Mouse (Mus musculus) ES-Bruce4 (cell line): ENCODE measurements around the gene Pik3r6. TPM values are rescaled to one million over a fixed set of nuclear protein-coding genes. Genes with fewer than 3 reads are reported as not detected.

ENCODE experiments used
- H3K27ac ChIP-seq: 2 replicates; pipeline ENCODE4 v1.5.1; 2012; ENCODE audit warnings: low read length, inconsistent platforms; ENCODE audit not compliant: insufficient read depth
- H3K27me3 ChIP-seq: 2 replicates; pipeline ENCODE4 v1.6.1; 2012; ENCODE audit warnings: mild to moderate bottlenecking, low read length, inconsistent platforms; ENCODE audit not compliant: control insufficient read depth, poor library complexity, insufficient read depth, severe bottlenecking
- H3K36me3 ChIP-seq: 2 replicates; pipeline ENCODE4 v1.6.1; 2012; ENCODE audit warnings: inconsistent platforms, mild to moderate bottlenecking, low read length, moderate library complexity; ENCODE audit not compliant: control insufficient read depth, poor library complexity, insufficient read depth, severe bottlenecking
- H3K4me1 ChIP-seq: one replicate; pipeline ENCODE4 v1.8.1; 2011; ENCODE audit warnings: low read length; ENCODE audit not compliant: control insufficient read depth, insufficient read depth
- H3K4me3 ChIP-seq: 2 replicates; pipeline ENCODE4 v1.5.1; 2011; ENCODE audit warnings: low read depth, mild to moderate bottlenecking, low read length
- H3K9ac ChIP-seq: 2 replicates; pipeline ENCODE4 v1.6.1; 2012; ENCODE audit warnings: low read depth, mild to moderate bottlenecking, inconsistent platforms; ENCODE audit not compliant: poor library complexity, severe bottlenecking
- H3K9me3 ChIP-seq: replicated peaks from 2 replicates; pipeline ENCODE4 v1.6.1; 2012; ENCODE audit warnings: mild to moderate bottlenecking, low read length, inconsistent platforms; ENCODE audit not compliant: control insufficient read depth, poor library complexity, insufficient read depth, severe bottlenecking
- CTCF ChIP-seq: IDR thresholded peaks from one replicate; pipeline ENCODE4 v1.8.1; 2011; ENCODE audit warnings: low read depth, low read length
- EP300 ChIP-seq: IDR thresholded peaks from 2 replicates; pipeline ENCODE4 v1.6.1; 2011; ENCODE audit warnings: low read depth, low read length; ENCODE audit not compliant: insufficient read depth
- POLR2A ChIP-seq: IDR thresholded peaks from one replicate; pipeline ENCODE4 v1.8.1; 2011; ENCODE audit warnings: low read length; ENCODE audit not compliant: insufficient read depth
- polyA plus RNA-seq: library from polyadenylated mRNA; stranded (reverse); fragments of >200 nt; gene quantifications from 2 replicates; pipeline ENCODE4 v1.2.4, GENCODE M21; 2011; ENCODE audit warnings: low read depth; ENCODE audit not compliant: missing spikeins, insufficient read depth, insufficient read length

Pik3r6 gene
- polyA plus RNA-seq, 1 experiment: not detected

GRCm38 (mm10) chr11:68474600-68474999 is 28.2 kb upstream of the Pik3r6 start:
- no peak overlapping the region for H3K9ac ChIP-seq

GRCm38 (mm10) chr11:68475676-68476075 is 27.1 kb upstream of the Pik3r6 start:
- TF ChIP-seq CTCF: no peak
- TF ChIP-seq POLR2A: no peak
- TF ChIP-seq EP300: no peak
- no peak overlapping the region for H3K27ac ChIP-seq

More at GRCm38 (mm10) chr11:68474600-68474999, 28.2 kb upstream of the Pik3r6 start:
- Histone ChIP-seq H3K9me3 (no peaks in the 10 kb centered on the region), H3K36me3 (no peaks in the 10 kb centered on the region), H3K27me3 (no peaks in the 10 kb centered on the region), H3K4me1 (no peaks in the 10 kb centered on the region), H3K27ac (no peak overlapping the region), H3K4me3 (no peak overlapping the region)
- no peak for TF ChIP-seq POLR2A
- no peak for TF ChIP-seq CTCF
- TF ChIP-seq EP300: no peak

GRCm38 (mm10) chr11:68477661-68478060 is 25.2 kb upstream of the Pik3r6 start:
- no peaks in the 10 kb centered on the region for H3K4me1 ChIP-seq
- H3K9ac ChIP-seq: no peak overlapping the region
- TF ChIP-seq CTCF (no peak), POLR2A (no peak), EP300 (no peak)
- no peaks in the 10 kb centered on the region; the same call in 1 of the 2 replicates for H3K9me3 ChIP-seq
- no peak overlapping the region for H3K4me3 ChIP-seq
- H3K27me3 ChIP-seq: no peaks in the 10 kb centered on the region
- H3K27ac ChIP-seq: no peak overlapping the region
- no peaks in the 10 kb centered on the region for H3K36me3 ChIP-seq

More at GRCm38 (mm10) chr11:68475676-68476075, 27.1 kb upstream of the Pik3r6 start:
- Histone ChIP-seq H3K9ac (no peak overlapping the region), H3K9me3 (no peaks in the 10 kb centered on the region; the same call in 1 of the 2 replicates), H3K4me1 (no peaks in the 10 kb centered on the region), H3K4me3 (no peak overlapping the region), H3K36me3 (no peaks in the 10 kb centered on the region), H3K27me3 (no peaks in the 10 kb centered on the region)

GRCm38 (mm10) chr11:68478574-68478981 is 24.2 kb upstream of the Pik3r6 start:
- H3K27me3 ChIP-seq: no peaks in the 10 kb centered on the region
- H3K27ac ChIP-seq: no peak overlapping the region
- no peaks in the 10 kb centered on the region; the same call in 1 of the 2 replicates for H3K9me3 ChIP-seq
- H3K4me1 ChIP-seq: no peaks in the 10 kb centered on the region
- H3K4me3 ChIP-seq: no peak overlapping the region
- no peaks in the 10 kb centered on the region for H3K36me3 ChIP-seq
- TF ChIP-seq EP300 (no peak), POLR2A (no peak), CTCF (no peak)
- no peak overlapping the region for H3K9ac ChIP-seq

GRCm38 (mm10) chr11:68480660-68481059 is 22.2 kb upstream of the Pik3r6 start:
- Histone ChIP-seq H3K36me3 (no peaks in the 10 kb centered on the region), H3K9me3 (no peaks in the 10 kb centered on the region; the same call in 1 of the 2 replicates), H3K27ac (no peak overlapping the region), H3K4me3 (no peak overlapping the region), H3K9ac (no peak overlapping the region), H3K27me3 (no peaks in the 10 kb centered on the region), H3K4me1 (no peaks in the 10 kb centered on the region)
- TF ChIP-seq EP300 (no peak), CTCF (peak; percentile 51), POLR2A (no peak)

- no peak for TF ChIP-seq EP300
- TF ChIP-seq POLR2A: no peak
These were observed 20.8 kb upstream of the Pik3r6 start for GRCm38 (mm10) chr11:68482001-68482400.

More at GRCm38 (mm10) chr11:68482001-68482400, 20.8 kb upstream of the Pik3r6 start:
- no peaks in the 10 kb centered on the region for H3K4me1 ChIP-seq
- no peak overlapping the region for H3K9ac ChIP-seq
- H3K27ac ChIP-seq: no peak overlapping the region
- no peaks in the 10 kb centered on the region for H3K27me3 ChIP-seq
- H3K9me3 ChIP-seq: no peaks in the 10 kb centered on the region; the same call in 1 of the 2 replicates
- H3K4me3 ChIP-seq: no peak overlapping the region
- no peaks in the 10 kb centered on the region for H3K36me3 ChIP-seq
